Mouse (Mus musculus): Measurements from ENCODE around the gene Agr3.

DNA sequence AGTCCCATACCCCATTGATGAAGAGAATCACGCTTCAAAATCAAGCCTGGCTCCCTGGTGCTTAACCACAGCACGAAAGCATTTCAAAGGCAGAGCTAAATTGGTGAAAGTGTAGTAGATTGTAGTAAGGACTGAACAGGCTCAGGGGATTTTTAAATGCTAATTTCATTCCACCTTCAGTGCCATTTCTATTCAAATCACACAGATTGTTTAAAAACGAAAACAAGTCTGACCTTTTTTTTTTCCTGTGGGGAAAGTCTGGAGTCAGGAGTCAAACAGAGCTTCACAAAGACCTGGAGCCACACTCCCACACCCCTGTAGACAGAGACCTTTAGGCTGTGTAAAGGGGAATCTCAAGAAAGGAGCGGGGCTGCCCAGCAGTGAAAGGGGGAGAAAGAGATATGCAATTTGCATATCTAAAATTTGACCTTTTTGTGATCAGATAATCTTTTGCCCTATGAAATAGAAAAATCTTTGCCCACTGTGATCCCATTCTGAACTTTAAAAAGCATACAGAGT, 28.6 kb upstream of the Agr3 start:
- TF ChIP-seq CTCF (IDR thresholded peaks at IDR 0.05; ENCODE audit: control insufficient read depth, insufficient read depth, insufficient replicate concordance, low read depth, low read length) (no peak), POLR2A (IDR thresholded peaks at IDR 0.05; ENCODE audit: control insufficient read depth, low read depth, low read length) (no peak)
